Mouse (Mus musculus): ENCODE data around the gene Rnase1. TPM values are rescaled to one million over a fixed set of nuclear protein-coding genes. Genes with fewer than 3 reads are reported as not detected.

The Rnase1 gene
- 2.3 and 3.7 TPM in 2 replicates for polyA plus RNA-seq (2015; fragmentation: Nextera tagmentation; extraction: Ambion mirVana)

GRCm38 (mm10) chr14:51146685-51147084, at the start of gene Rnase1:
Gene Rnase1 (minus strand): TSS chr14:51146785.

GRCm38 (mm10) chr14:51161976-51162375, 15.4 kb upstream of the Rnase1 start, which contains the start of gene Rnase2b:
Gene Rnase2b (plus strand): TSS chr14:51162260.

GRCm38 (mm10) chr14:51113916-51114560, 32.5 kb downstream of the Rnase1 start, which contains the start of gene Eddm3b:
Gene Eddm3b (plus strand): TSS chr14:51114426.

Other genes starting within 250 kb of the Rnase1 start
- gene Klhl33, start 249.3 kb downstream of the Rnase1 start, polyA plus RNA-seq (2015; fragmentation: Nextera tagmentation; extraction: Ambion mirVana): 0.36 and 0.57 TPM in 2 replicates
- gene Osgep, start 221.9 kb downstream of the Rnase1 start, polyA plus RNA-seq (2015; fragmentation: Nextera tagmentation; extraction: Ambion mirVana): 84.0 and 97.5 TPM in 2 replicates
- 143 and 189 TPM in 2 replicates for gene Apex1, start 221.8 kb downstream of the Rnase1 start, polyA plus RNA-seq (2015; fragmentation: Nextera tagmentation; extraction: Ambion mirVana)
- 42.4 and 54.4 TPM in 2 replicates for gene Pip4p1, start 215.9 kb downstream of the Rnase1 start, polyA plus RNA-seq (2015; fragmentation: Nextera tagmentation; extraction: Ambion mirVana)
- 71.4 and 77.7 TPM in 2 replicates for gene Pnp, start 215.7 kb downstream of the Rnase1 start, polyA plus RNA-seq (2015; fragmentation: Nextera tagmentation; extraction: Ambion mirVana)
- not detected in 2 replicates for gene Gm49342, start 202.3 kb downstream of the Rnase1 start, polyA plus RNA-seq (2015; fragmentation: Nextera tagmentation; extraction: Ambion mirVana)
- gene Pnp2, start 190.8 kb downstream of the Rnase1 start, polyA plus RNA-seq (2015; fragmentation: Nextera tagmentation; extraction: Ambion mirVana): 2.2 and 2.8 TPM in 2 replicates
- 0.25 TPM in 1 of 2 replicates, not detected in the other for gene Rnase10, start 139.0 kb downstream of the Rnase1 start, polyA plus RNA-seq (2015; fragmentation: Nextera tagmentation; extraction: Ambion mirVana)
- gene Rnase9, start 104.9 kb downstream of the Rnase1 start, polyA plus RNA-seq (2015; fragmentation: Nextera tagmentation; extraction: Ambion mirVana): not detected in 2 replicates
- gene Rnase11, start 96.6 kb downstream of the Rnase1 start, polyA plus RNA-seq (2015; fragmentation: Nextera tagmentation; extraction: Ambion mirVana): not detected in 2 replicates
- gene Rnase12, start 89.1 kb downstream of the Rnase1 start, polyA plus RNA-seq (2015; fragmentation: Nextera tagmentation; extraction: Ambion mirVana): 1.4 and 1.9 TPM in 2 replicates
- 0.03 and 0.05 TPM in 2 replicates for gene Olfr750, start 72.3 kb downstream of the Rnase1 start, polyA plus RNA-seq (2015; fragmentation: Nextera tagmentation; extraction: Ambion mirVana)
- 122 and 245 TPM in 2 replicates for gene Rnase4, start 55.7 kb downstream of the Rnase1 start, polyA plus RNA-seq (2015; fragmentation: Nextera tagmentation; extraction: Ambion mirVana)
- 14.8 and 20.1 TPM in 2 replicates for gene Ang, start 55.6 kb downstream of the Rnase1 start, polyA plus RNA-seq (2015; fragmentation: Nextera tagmentation; extraction: Ambion mirVana)
- 0.08 TPM in 1 of 2 replicates, not detected in the other for gene Eddm3b, start 32.4 kb downstream of the Rnase1 start, polyA plus RNA-seq (2015; fragmentation: Nextera tagmentation; extraction: Ambion mirVana)
- gene Rnase6, start 22.9 kb downstream of the Rnase1 start, polyA plus RNA-seq (2015; fragmentation: Nextera tagmentation; extraction: Ambion mirVana): 0.99 and 1.6 TPM in 2 replicates
- gene Rnase2b, start 15.5 kb upstream of the Rnase1 start, polyA plus RNA-seq (2015; fragmentation: Nextera tagmentation; extraction: Ambion mirVana): not detected in 2 replicates
- gene Ang2, start 52.4 kb upstream of the Rnase1 start, polyA plus RNA-seq (2015; fragmentation: Nextera tagmentation; extraction: Ambion mirVana): not detected in 2 replicates
- not detected in 2 replicates for gene Ear14, start 56.6 kb upstream of the Rnase1 start, polyA plus RNA-seq (2015; fragmentation: Nextera tagmentation; extraction: Ambion mirVana)
- not detected in 2 replicates for gene Rnase2a, start 109.3 kb upstream of the Rnase1 start, polyA plus RNA-seq (2015; fragmentation: Nextera tagmentation; extraction: Ambion mirVana)
- gene Gm7247, start 215.0 kb upstream of the Rnase1 start, polyA plus RNA-seq (2015; fragmentation: Nextera tagmentation; extraction: Ambion mirVana): not detected in 2 replicates